Mouse (Mus musculus): ENCODE results near the gene Ankrd37. TPM values are rescaled to one million over a fixed set of nuclear protein-coding genes. Genes with fewer than 3 reads are reported as not detected.

The Ankrd37 gene
- total and polyA plus RNA-seq, 3 experiments = 0.98 to 2.0 TPM; not detected in 1

GRCm38 (mm10) chr8:45973988-45974505 lies 31.5 kb downstream of the Ankrd37 start:
- DNase-seq = no peak

GRCm38 (mm10) chr8:45970894-45971293 lies 34.6 kb downstream of the Ankrd37 start:
- no peak for DNase-seq

GRCm38 (mm10) chr8:45950622-45951021 lies 54.9 kb downstream of the Ankrd37 start:
- no peak for DNase-seq

Other genes with a start within 250 kb of the Ankrd37 start
- gene Pdlim3, start 120.2 kb downstream of the Ankrd37 start, total RNA-seq (2021) = 1 to 10 TPM; 1.3 to 1.7 TPM
- gene Pdlim3, start 120.2 kb downstream of the Ankrd37 start, polyA plus RNA-seq (2012; rRNA removed) = 0.90 and 1.3 TPM in 2 replicates
- not detected for gene Ccdc110, start 71.1 kb downstream of the Ankrd37 start, total RNA-seq (2021)
- not detected in 2 replicates for gene Ccdc110, start 71.1 kb downstream of the Ankrd37 start, polyA plus RNA-seq (2012; rRNA removed)
- 1 to 10 TPM; 1.7 to 3.0 TPM for gene 1700029J07Rik, start 30.5 kb downstream of the Ankrd37 start, total RNA-seq (2021)
- gene 1700029J07Rik, start 30.5 kb downstream of the Ankrd37 start, polyA plus RNA-seq (2012; rRNA removed) = 0.57 and 0.60 TPM in 2 replicates
- gene Ufsp2, start 30.2 kb downstream of the Ankrd37 start, total RNA-seq (2021) = 10 to 100 TPM; 56.5 to 56.6 TPM
- gene Ufsp2, start 30.2 kb downstream of the Ankrd37 start, polyA plus RNA-seq (2012; rRNA removed) = 3.2 and 6.2 TPM in 2 replicates
- gene Lrp2bp, start 6.4 kb downstream of the Ankrd37 start, total RNA-seq (2021) = under 1 TPM; 0.35 to 0.41 TPM
- not detected in 2 replicates for gene Lrp2bp, start 6.4 kb downstream of the Ankrd37 start, polyA plus RNA-seq (2012; rRNA removed)
- 10 to 100 TPM; 16.1 to 19.5 TPM for gene Cfap97, start 146.1 kb upstream of the Ankrd37 start, total RNA-seq (2021)
- 1.5 and 2.1 TPM in 2 replicates for gene Cfap97, start 146.1 kb upstream of the Ankrd37 start, polyA plus RNA-seq (2012; rRNA removed)
- gene Snx25, start 146.5 kb upstream of the Ankrd37 start, total RNA-seq (2021) = 10 to 100 TPM; 14.1 to 20.9 TPM
- 2.3 and 2.5 TPM in 2 replicates for gene Snx25, start 146.5 kb upstream of the Ankrd37 start, polyA plus RNA-seq (2012; rRNA removed)
- 100 to 1,000 TPM; 133 to 206 TPM for gene Slc25a4, start 205.6 kb upstream of the Ankrd37 start, total RNA-seq (2021)
- gene Slc25a4, start 205.6 kb upstream of the Ankrd37 start, polyA plus RNA-seq (2012; rRNA removed) = 200 and 240 TPM in 2 replicates